Mouse (Mus musculus) heart, postnatal 36 days (tissue): ENCODE measurements around the gene Igf2bp3. TPM values are rescaled to one million over a fixed set of nuclear protein-coding genes. Genes with fewer than 3 reads are reported as not detected.

Source experiments
- DNase-seq, 2 experiments: peaks; one replicate each; pipeline ENCODE4 v3.0.0; 2021 to 2022
- intact Hi-C: fragments of 180-260 bp; cut with DNase I; formaldehyde crosslinking; loops from one replicate; pipeline ENCODE4 v1.15.1; 2025
- total RNA-seq, 2 experiments: library from RNA; stranded (reverse); gene quantifications; 2 replicates each; pipeline ENCODE4 v1.2.3; 2021

The Igf2bp3 gene
- total RNA-seq, 2 experiments from 2014 or later, result 0.19 to 0.22 TPM

DNA sequence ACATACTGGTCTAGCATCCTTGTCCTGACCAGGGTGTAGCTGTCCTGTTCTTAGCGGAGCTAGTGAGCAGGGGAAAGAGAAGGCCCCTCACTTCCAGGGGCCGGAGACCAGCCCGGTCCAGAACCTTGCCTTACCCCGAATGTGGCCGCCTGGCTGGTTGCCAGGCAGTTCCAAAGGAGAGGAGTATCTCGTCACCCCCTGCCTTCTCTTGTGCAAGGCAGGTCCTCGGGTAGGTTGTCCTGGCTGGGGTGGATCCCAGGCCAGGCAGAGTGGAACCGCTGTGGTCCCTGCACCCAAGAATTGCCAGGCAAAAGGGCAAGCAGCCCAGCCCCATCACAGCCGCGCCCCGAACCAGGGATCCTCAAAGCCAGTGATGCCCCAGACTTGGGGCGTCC lies 177.5 kb downstream of the Igf2bp3 start:
- intact Hi-C loops, result no loop called here
- peak in 1 of 2 experiments; percentile 2 for DNase-seq

DNA sequence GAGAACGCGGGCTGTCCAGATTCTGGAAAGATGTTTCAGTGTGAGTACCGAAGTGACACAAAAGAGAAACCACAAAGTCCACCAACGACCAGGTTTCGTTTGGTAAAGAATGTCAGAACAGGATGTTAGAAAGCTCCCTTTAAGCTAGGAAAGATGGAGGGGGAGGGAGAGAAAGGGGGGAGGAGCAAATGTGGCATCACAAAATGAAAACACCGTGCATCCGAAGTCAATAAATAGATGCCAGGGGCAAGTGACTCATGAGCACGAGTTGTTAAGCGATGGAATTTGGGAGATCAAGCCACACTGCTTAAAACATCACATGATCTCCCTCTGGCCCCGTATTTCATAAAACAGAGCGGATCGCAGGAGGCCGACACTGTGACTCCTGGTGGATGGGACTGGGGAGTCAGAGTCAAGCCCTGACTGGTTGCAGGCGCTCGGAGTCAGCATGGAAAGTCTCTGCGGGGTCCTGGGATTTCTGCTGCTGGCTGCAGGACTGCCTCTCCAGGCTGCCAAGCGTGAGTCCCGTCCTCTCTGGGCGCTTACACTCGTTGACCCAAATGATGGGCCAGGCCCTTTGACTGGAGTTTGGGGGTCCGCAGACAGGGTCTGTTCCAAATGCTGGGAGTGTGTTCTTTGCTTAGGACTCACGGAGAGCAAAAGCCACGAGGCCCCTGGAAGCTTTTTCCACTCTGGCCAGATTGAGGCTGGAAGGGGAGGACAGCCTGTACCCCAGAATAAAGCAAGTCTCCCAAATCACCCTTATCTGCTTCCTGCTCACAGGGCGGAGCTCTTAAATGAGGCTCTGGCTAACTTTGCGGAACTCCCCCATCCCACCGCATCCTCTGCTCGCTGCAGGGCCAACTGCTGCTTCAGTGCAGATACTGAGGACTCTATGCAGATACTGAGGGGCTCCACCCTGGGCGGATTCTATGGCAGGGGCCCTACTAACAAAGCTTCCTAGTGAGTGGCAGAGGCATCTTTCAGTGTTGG lies 178.2 kb downstream of the Igf2bp3 start, which contains the start of gene Gpnmb:
TSS of gene Gpnmb (plus strand) at position 272 of the 993 bp plus-strand sequence.
- intact Hi-C loops, result no loop called here
- DNase-seq, result peak; percentile 4 to 13

Other genes starting within 250 kb of the Igf2bp3 start
- not detected for gene Doxl2, start 240.0 kb downstream of the Igf2bp3 start, total RNA-seq
- not detected for gene Svs1, start 228.1 kb downstream of the Igf2bp3 start, total RNA-seq
- under 1 TPM; 0.43 to 0.89 TPM for gene Gpnmb, start 178.4 kb downstream of the Igf2bp3 start, total RNA-seq
- gene Malsu1, start 141.2 kb downstream of the Igf2bp3 start, total RNA-seq, result 10 to 100 TPM; 40.9 to 42.7 TPM
- gene Tra2a, start 49.1 kb upstream of the Igf2bp3 start, total RNA-seq, result 10 to 100 TPM; 26.8 to 28.4 TPM
- gene Ccdc126, start 104.3 kb upstream of the Igf2bp3 start, total RNA-seq, result 1 to 10 TPM; 4.4 to 4.6 TPM
- gene Fam221a, start 152.8 kb upstream of the Igf2bp3 start, total RNA-seq, result under 1 TPM; 0.28 to 0.54 TPM
- gene Stk31, start 180.6 kb upstream of the Igf2bp3 start, total RNA-seq, result under 1 TPM in 1 of 2 experiments, not detected in 1; 0.16 TPM